Mouse (Mus musculus) brain, embryonic 14.5 days (tissue): ENCODE data around the gene Tsg101.

Source experiments
- CTCF ChIP-seq: fragments of 200-500 bp; IDR thresholded peaks from 2 replicates; pipeline ENCODE4 v1.5.1; 2012; ENCODE audit warnings: inconsistent platforms, mild to moderate bottlenecking, moderate library complexity, borderline replicate concordance; ENCODE audit not compliant: insufficient read depth, insufficient read length; ENCODE audit errors: extremely low read depth
- POLR2A ChIP-seq: fragments of 200-500 bp; IDR thresholded peaks from 2 replicates; pipeline ENCODE4 v1.6.1; 2012; ENCODE audit warnings: mild to moderate bottlenecking, inconsistent platforms, borderline replicate concordance; ENCODE audit not compliant: poor library complexity, insufficient read depth, insufficient read length, severe bottlenecking; ENCODE audit errors: extremely low read depth

DNA sequence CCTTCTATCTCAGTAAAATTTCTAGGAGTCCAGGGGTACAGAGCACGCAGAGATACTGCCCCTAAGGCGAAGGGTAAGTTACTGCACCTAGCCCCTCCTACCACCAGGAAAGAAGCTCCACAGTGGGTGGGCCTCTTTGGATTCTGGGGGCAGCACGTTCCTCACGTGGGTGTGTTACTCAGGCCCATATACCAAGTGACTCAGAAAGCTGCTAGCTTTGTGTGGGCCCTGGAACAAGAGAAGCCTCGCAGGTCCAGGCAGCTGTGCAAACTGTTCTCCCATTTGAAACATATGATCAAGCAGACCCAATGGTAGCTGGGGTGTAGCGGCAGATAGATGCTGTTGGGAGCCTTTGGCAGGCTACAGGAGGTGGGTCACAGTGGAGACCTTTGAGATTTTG is 60.7 kb downstream of the Tsg101 start:
- TF ChIP-seq POLR2A (no peak), CTCF (no peak)
